Mouse (Mus musculus): ENCODE results near the gene Rxfp1.

- TF ChIP-seq CTCF (conservative IDR thresholded peaks at IDR 0.05; ENCODE audit: low read length) = no peak
- TF ChIP-seq POU5F1 (IDR thresholded peaks at IDR 0.05; ENCODE audit: borderline replicate concordance, low read length) = no peak
These were observed 109.5 kb downstream of the Rxfp1 start for GRCm38 (mm10) chr3:79628182-79628560.

Data from E14TG2a.4 (cell line).